Mouse (Mus musculus) neural tube, embryonic 15.5 days (tissue): Measurements from ENCODE around the gene Rps12-ps3. TPM values are rescaled to one million over a fixed set of nuclear protein-coding genes. Genes with fewer than 3 reads are reported as not detected.

ENCODE experiments used
- ATAC-seq: fragments of 200-750 bp; cut with Nextera tagmentation; 2 replicates; pipeline ENCODE4 v1.8.0; 2017; ENCODE audit warnings: mild to moderate bottlenecking, moderate TSS enrichment, moderate library complexity; ENCODE audit not compliant: low FRiP score
- H3K27ac ChIP-seq: fragments of 300-500 bp; sonication (generic); replicated peaks from 2 replicates; pipeline ENCODE4 v1.5.1; 2015; ENCODE audit warnings: mild to moderate bottlenecking, inconsistent platforms
- H3K27me3 ChIP-seq: fragments of 300-500 bp; sonication (generic); replicated peaks from 2 replicates; pipeline ENCODE4 v1.6.1; 2015; ENCODE audit warnings: inconsistent platforms
- H3K36me3 ChIP-seq: fragments of 300-500 bp; sonication (generic); 2 replicates; pipeline ENCODE4 v1.6.1; 2015; ENCODE audit warnings: inconsistent platforms
- H3K4me1 ChIP-seq: fragments of 300-500 bp; sonication (generic); 2 replicates; pipeline ENCODE4 v1.6.1; 2015; ENCODE audit warnings: inconsistent platforms
- H3K4me2 ChIP-seq: fragments of 300-500 bp; sonication (generic); 2 replicates; pipeline ENCODE4 v1.6.1; 2015; ENCODE audit warnings: inconsistent platforms, mild to moderate bottlenecking, moderate library complexity
- H3K4me3 ChIP-seq: fragments of 300-500 bp; sonication (generic); replicated peaks from 2 replicates; pipeline ENCODE4 v1.5.1; 2015; ENCODE audit warnings: mild to moderate bottlenecking, inconsistent platforms
- H3K9ac ChIP-seq: fragments of 300-500 bp; sonication (generic); replicated peaks from 2 replicates; pipeline ENCODE4 v1.6.1; 2015; ENCODE audit warnings: mild to moderate bottlenecking, inconsistent platforms
- H3K9me3 ChIP-seq: fragments of 300-500 bp; sonication (generic); replicated peaks from 2 replicates; pipeline ENCODE4 v1.6.1; 2016; ENCODE audit warnings: inconsistent platforms
- WGBS: fragments of 180-500 bp; shearing (Covaris S2); methylation state at CpG from one replicate; pipeline ENCODE4 v1.1.7; 2015; ENCODE audit warnings: mixed read lengths; 5-methylcytosine and 5-hydroxymethylcytosine counted together
- polyA plus RNA-seq: library from polyadenylated mRNA; unstranded; fragments of >200 nt; fragmentation: Nextera tagmentation; extraction: Ambion mirVana; gene quantifications from 2 replicates; pipeline ENCODE4 v1.2.1, GENCODE M21; 2015

The Rps12-ps3 gene
- polyA plus RNA-seq, 1 experiment from 2014 or later = 5.5 TPM

DNA sequence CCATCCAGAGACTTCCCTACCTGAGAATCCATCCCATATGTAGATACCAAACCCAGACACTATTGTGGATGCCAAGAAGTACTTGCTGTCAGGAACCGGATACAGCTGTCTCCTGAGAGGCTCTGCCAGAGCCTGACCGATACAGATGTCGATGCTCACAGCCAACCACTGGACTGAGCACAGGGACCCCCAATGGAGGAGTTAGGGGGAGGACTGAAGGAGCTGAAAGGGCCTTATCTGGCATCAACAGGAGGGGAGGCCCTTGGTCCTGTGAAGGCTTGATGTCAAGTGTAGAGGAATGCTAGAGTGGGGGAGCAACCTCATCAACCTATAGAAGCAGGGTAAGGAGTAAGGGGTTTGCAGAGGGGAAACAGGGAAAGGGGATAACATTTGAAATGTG, 30.7 kb downstream of the Rps12-ps3 start:
- Histone ChIP-seq H3K4me1 (no peaks in the 10 kb centered on the region), H3K9me3 (no peaks in the 10 kb centered on the region), H3K27ac (no peak overlapping the region), H3K4me2 (no peak overlapping the region), H3K9ac (no peak overlapping the region), H3K4me3 (no peak overlapping the region), H3K36me3 (no peaks in the 10 kb centered on the region), H3K27me3 (0 out of 2 replicates have a peak, but pooled peaks cover 2% of the 10 kb centered on the region)
- no peak for ATAC-seq
- WGBS = 84% methylated on average over 3 of the region's 3 CpGs

GRCm38 (mm10) chr19:59354906-59355305, 32.8 kb downstream of the Rps12-ps3 start:
- Histone ChIP-seq H3K27ac (no peak overlapping the region), H3K27me3 (no peaks in the 10 kb centered on the region), H3K4me2 (no peak overlapping the region), H3K9ac (no peak overlapping the region), H3K36me3 (no peaks in the 10 kb centered on the region), H3K4me1 (no peaks in the 10 kb centered on the region), H3K9me3 (no peaks in the 10 kb centered on the region), H3K4me3 (no peak overlapping the region)
- ATAC-seq = no peak
- WGBS = 74% methylated on average over 2 of the region's 2 CpGs

DNA sequence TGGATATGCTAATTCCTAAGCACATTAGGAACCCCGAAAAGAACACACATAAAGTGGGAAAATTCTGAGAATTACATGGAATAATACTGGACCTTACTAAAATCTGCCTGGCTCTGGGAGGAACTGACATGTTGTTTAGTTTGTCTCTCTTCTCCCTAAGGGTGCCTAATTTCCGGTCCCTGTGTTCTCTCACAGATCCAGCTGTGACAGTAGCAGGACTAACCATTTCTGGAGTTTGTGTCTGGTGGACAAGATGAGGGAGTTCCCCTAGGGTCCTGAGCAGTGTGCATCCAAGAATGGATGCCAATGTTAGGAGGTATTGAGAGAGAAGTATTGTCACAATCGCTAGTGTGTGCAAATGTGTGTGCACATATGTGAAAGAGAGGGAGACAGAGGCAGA, 34.3 kb downstream of the Rps12-ps3 start:
- Histone ChIP-seq H3K9ac (no peak overlapping the region), H3K4me1 (no peaks in the 10 kb centered on the region), H3K27me3 (no peaks in the 10 kb centered on the region), H3K27ac (no peak overlapping the region), H3K9me3 (no peaks in the 10 kb centered on the region), H3K4me3 (no peak overlapping the region), H3K36me3 (no peaks in the 10 kb centered on the region), H3K4me2 (no peak overlapping the region)
- WGBS = 91% methylated on average over 3 of the region's 3 CpGs
- ATAC-seq = no peak

DNA sequence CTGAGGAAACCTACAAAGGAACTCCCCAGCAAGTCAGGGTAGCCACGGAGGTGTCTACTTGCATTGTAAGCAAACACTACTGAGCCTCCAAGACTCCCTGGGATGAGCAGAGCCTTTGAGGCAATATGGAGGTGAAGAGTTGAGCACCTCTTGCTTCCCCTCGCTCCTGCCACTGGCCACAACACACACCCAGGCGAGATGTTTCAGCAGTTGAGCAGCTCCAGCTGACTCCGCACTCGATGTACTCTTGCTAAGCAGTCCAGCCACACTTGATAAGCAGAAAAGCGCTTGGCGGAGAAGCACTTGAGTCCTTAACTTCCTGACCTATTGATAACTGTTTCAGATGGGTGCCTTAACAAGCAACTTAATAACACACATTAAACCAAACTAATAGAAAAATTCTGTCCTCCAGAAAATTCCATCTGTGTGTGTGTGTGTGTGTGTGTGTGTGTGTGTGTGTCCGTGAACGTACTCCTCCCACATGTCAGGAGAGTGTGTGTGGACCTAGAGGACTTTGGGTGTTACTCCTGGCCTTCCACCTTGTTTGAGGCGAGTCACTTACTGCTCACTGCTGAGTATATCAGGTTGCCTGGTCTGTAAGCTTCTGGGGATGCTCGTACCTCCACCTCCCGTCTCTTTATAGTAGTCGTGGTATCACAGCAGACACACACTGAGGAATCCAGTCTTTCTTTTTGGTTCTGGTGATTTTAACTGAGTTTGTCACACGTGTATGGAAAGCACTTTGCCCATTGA, 34.9 kb downstream of the Rps12-ps3 start:
- H3K9me3 ChIP-seq = no peaks in the 10 kb centered on the region
- H3K4me3 ChIP-seq = no peak overlapping the region
- no peaks in the 10 kb centered on the region for H3K36me3 ChIP-seq
- no peaks in the 10 kb centered on the region for H3K27me3 ChIP-seq
- WGBS = 84% methylated on average over 14 of the region's 14 CpGs
- ATAC-seq = no peak
- H3K4me2 ChIP-seq = no peak overlapping the region
- H3K27ac ChIP-seq = no peak overlapping the region
- no peaks in the 10 kb centered on the region for H3K4me1 ChIP-seq
- no peak overlapping the region for H3K9ac ChIP-seq

DNA sequence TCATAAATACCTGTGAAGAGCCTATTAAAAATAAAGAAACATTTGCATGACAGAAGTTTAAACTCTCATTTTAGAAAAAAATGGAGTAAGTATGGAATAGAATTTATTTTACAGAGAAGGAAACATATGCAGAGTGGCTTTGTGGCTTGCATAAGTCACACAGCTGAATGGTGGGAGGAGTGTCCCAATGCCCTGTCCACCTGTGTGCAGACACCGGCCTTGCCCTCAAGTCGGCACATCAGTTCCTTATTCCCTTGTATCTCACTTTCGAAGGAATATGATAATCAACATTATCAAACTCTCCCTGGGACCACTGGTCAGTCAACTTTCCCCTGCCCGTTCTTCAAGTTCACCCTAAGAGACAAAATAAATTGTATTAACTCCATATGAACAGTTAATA, 35.8 kb downstream of the Rps12-ps3 start:
- no peaks in the 10 kb centered on the region for H3K27me3 ChIP-seq
- H3K27ac ChIP-seq = no peak overlapping the region
- H3K9ac ChIP-seq = no peak overlapping the region
- no peak for ATAC-seq
- no peaks in the 10 kb centered on the region for H3K4me1 ChIP-seq
- 90% methylated on average over 4 of the region's 4 CpGs for WGBS
- no peak overlapping the region for H3K4me2 ChIP-seq
- H3K4me3 ChIP-seq = no peak overlapping the region
- H3K36me3 ChIP-seq = no peaks in the 10 kb centered on the region
- H3K9me3 ChIP-seq = no peaks in the 10 kb centered on the region

- no peak overlapping the region for H3K27ac ChIP-seq
- 73% methylated on average over 4 of the region's 4 CpGs for WGBS
- no peaks in the 10 kb centered on the region for H3K36me3 ChIP-seq
- H3K4me3 ChIP-seq = no peak overlapping the region
- H3K4me2 ChIP-seq = no peak overlapping the region
- no peak overlapping the region for H3K9ac ChIP-seq
- no peaks in the 10 kb centered on the region for H3K27me3 ChIP-seq
- H3K9me3 ChIP-seq = no peaks in the 10 kb centered on the region
- no peaks in the 10 kb centered on the region for H3K4me1 ChIP-seq
- no peak for ATAC-seq
These were observed 37.1 kb downstream of the Rps12-ps3 start for GRCm38 (mm10) chr19:59359202-59359601.

DNA sequence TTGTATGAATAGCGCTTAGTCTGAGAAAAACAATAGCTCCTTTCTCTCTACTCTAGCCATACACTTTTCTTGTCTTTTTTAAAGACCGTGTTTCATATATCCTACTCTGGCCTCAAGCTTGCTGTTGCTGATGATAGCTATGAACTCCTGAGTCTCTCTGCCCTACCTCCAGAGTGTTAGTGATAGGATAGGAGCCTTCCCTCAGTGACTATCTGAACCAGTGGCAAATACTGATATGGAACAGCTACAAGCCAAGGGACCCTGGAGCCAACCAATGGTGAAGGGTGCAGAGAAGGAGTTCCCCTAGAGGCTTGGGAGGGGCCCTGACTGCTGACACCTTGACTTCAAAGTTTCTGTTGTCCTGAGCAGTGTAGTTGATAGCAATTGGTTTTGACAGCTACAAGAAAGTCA, 38.4 kb downstream of the Rps12-ps3 start:
- Histone ChIP-seq H3K4me1 (no peaks in the 10 kb centered on the region), H3K4me2 (no peak overlapping the region)

DNA sequence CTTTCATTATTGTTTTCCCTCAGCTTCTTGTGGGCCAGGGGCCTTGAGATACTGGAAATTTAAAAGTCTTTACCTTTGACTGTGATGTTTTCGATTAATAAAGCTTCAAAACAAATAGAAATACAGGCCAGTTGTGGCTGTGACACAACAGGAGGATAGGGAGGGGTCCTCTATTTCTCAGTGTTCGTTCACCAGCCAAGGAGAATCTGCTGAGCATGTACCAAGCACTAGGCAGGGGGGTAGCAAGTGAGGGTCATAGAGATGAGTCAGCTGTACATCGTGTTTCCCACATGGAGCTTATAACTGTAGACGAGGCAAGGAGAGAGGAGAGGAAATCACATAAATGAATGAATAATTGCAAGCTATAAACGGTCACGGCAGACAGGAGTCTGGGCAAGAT, 40.6 kb downstream of the Rps12-ps3 start:
- no peak for ATAC-seq
- Histone ChIP-seq H3K36me3 (no peaks in the 10 kb centered on the region), H3K4me2 (no peak overlapping the region), H3K27ac (no peak overlapping the region), H3K9ac (no peak overlapping the region), H3K9me3 (no peaks in the 10 kb centered on the region), H3K27me3 (no peaks in the 10 kb centered on the region), H3K4me1 (no peaks in the 10 kb centered on the region), H3K4me3 (no peak overlapping the region)
- WGBS = 69% methylated on average over 6 of the region's 6 CpGs

More for the DNA sequence above, 38.4 kb downstream of the Rps12-ps3 start:
- H3K36me3 ChIP-seq = no peaks in the 10 kb centered on the region
- no peak overlapping the region for H3K9ac ChIP-seq
- whole genome bisulfite sequencing = 44% methylated on average over 2 of the region's 2 CpGs
- H3K4me3 ChIP-seq = no peak overlapping the region
- ATAC-seq = no peak
- no peak overlapping the region for H3K27ac ChIP-seq
- no peaks in the 10 kb centered on the region for H3K27me3 ChIP-seq
- H3K9me3 ChIP-seq = no peaks in the 10 kb centered on the region

GRCm38 (mm10) chr19:59363666-59364065, 41.6 kb downstream of the Rps12-ps3 start:
- no peak overlapping the region for H3K4me2 ChIP-seq
- no peak overlapping the region for H3K27ac ChIP-seq
- no peaks in the 10 kb centered on the region for H3K36me3 ChIP-seq
- H3K9me3 ChIP-seq = no peaks in the 10 kb centered on the region
- no peak for ATAC-seq
- WGBS = 91% methylated on average over 3 of the region's 3 CpGs
- no peaks in the 10 kb centered on the region for H3K27me3 ChIP-seq
- no peak overlapping the region for H3K9ac ChIP-seq
- no peak overlapping the region for H3K4me3 ChIP-seq
- H3K4me1 ChIP-seq = no peaks in the 10 kb centered on the region

GRCm38 (mm10) chr19:59366724-59367123, 44.6 kb downstream of the Rps12-ps3 start:
- Histone ChIP-seq H3K27ac (no peak overlapping the region), H3K4me3 (no peak overlapping the region), H3K4me1 (no peaks in the 10 kb centered on the region), H3K4me2 (no peak overlapping the region), H3K9me3 (no peaks in the 10 kb centered on the region), H3K9ac (no peak overlapping the region), H3K36me3 (no peaks in the 10 kb centered on the region), H3K27me3 (no peaks in the 10 kb centered on the region)
- WGBS = 60% methylated on average over 3 of the region's 3 CpGs
- ATAC-seq = no peak

DNA sequence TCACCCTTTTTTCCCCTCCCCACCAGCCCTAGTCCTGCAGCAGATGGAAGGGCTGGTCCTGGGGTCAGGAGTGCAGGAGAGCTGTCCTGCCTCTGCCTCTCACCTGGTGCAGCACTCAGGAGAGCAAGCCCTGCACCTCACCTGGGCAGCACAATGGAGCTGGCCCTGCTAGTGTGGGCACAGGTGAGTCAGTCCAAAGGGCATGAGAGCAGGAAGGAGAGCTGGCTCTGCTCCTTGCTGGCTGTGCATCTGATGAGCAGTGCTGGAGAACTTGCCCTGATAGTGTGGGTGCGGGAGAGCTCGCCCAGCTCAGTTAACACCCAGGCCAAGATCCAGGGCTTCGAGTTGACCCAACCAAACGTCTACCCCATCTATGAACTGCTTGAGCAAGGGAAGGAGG, 45.8 kb downstream of the Rps12-ps3 start:
- ATAC-seq = no peak
- no peak overlapping the region for H3K4me2 ChIP-seq

DNA sequence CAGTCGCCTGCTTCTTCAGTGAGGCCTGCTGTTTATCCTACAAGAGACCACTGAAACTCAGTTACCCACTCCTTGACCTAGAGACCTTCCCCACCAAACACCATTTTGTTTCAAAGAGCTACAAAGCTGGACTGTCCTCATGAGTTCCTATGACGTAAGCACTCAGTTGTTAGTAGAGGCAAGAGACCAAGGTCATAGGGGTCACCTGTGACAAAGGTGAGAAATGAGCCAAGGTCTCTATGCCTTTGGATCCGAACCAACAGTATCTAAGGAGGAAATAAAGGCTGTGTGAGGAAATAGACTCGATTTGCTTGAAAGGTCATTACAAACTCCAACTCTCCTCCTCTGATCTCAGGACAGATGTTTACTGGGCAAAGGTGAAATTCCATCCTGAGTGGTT, 48.9 kb downstream of the Rps12-ps3 start:
- no peak overlapping the region for H3K4me2 ChIP-seq
- no peak overlapping the region for H3K9ac ChIP-seq
- no peaks in the 10 kb centered on the region for H3K9me3 ChIP-seq
- WGBS = 84% methylated on average over 4 of the region's 4 CpGs
- no peaks in the 10 kb centered on the region for H3K4me1 ChIP-seq
- no peaks in the 10 kb centered on the region for H3K27me3 ChIP-seq
- no peak overlapping the region for H3K27ac ChIP-seq
- no peak for ATAC-seq
- no peaks in the 10 kb centered on the region for H3K36me3 ChIP-seq
- H3K4me3 ChIP-seq = no peak overlapping the region

More for the DNA sequence above, 45.8 kb downstream of the Rps12-ps3 start:
- H3K9me3 ChIP-seq = no peaks in the 10 kb centered on the region
- no peak overlapping the region for H3K27ac ChIP-seq
- no peak overlapping the region for H3K4me3 ChIP-seq
- no peaks in the 10 kb centered on the region for H3K27me3 ChIP-seq
- no peaks in the 10 kb centered on the region for H3K4me1 ChIP-seq
- H3K36me3 ChIP-seq = no peaks in the 10 kb centered on the region
- H3K9ac ChIP-seq = no peak overlapping the region
- 89% methylated on average over 4 of the region's 4 CpGs for WGBS
